Mouse (Mus musculus): ENCODE data around the gene Mettl13. TPM values are rescaled to one million over a fixed set of nuclear protein-coding genes. Genes with fewer than 3 reads are reported as not detected.

Gene Mettl13
- polyA plus RNA-seq, 1 experiment from 2014 or later: 18.5 TPM

DNA sequence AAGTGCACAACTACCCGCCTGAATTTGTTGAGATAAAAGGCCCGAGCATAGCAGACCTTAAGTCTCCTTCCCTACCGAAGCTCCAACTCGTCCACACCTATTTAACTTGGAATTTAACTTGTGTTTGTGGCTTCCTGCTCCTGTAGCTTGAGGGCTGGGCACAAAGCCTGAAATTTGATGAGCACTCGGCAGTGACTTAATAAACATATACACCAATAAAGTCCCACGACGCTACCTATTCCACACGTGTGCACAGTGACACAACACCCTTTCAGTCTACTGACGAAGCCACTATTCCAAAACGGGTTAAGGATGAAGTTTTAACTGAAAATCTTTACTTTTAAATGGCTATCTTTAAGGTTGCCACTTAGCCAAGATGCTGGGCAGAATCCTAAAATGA, 744 bp downstream of the Mettl13 start:
- peak overlapping the region; percentile 74 for H3K4me3 ChIP-seq (ENCODE audit: low read length)
- 3% methylated on average over 10 of the region's 10 CpGs for WGBS
- no peaks in the 10 kb centered on the region for H3K27me3 ChIP-seq (replicated peaks; ENCODE audit: control insufficient read depth, insufficient read depth, low read length)
- peak overlapping the region; percentile 79 for H3K9ac ChIP-seq (ENCODE audit: low read depth, low read length)
- peak overlapping the region; percentile 87 for H3K4me2 ChIP-seq (ENCODE audit: low read depth, low read length)
- no peak for ATAC-seq
- peak overlapping the region; percentile 43; the same call in 1 of the 2 replicates for H3K27ac ChIP-seq (ENCODE audit: low read length)
- H3K36me3 ChIP-seq (ENCODE audit: control insufficient read depth, insufficient read depth, low read length): peaks cover 8% of the 10 kb centered on the region; the same call in 1 of the 2 replicates
- peaks cover 3% of the 10 kb centered on the region; the same call in 1 of the 2 replicates for H3K4me1 ChIP-seq (ENCODE audit: control insufficient read depth, insufficient read depth, low read length)
- H3K9me3 ChIP-seq (ENCODE audit: control insufficient read depth, low read length): no peaks in the 10 kb centered on the region

DNA sequence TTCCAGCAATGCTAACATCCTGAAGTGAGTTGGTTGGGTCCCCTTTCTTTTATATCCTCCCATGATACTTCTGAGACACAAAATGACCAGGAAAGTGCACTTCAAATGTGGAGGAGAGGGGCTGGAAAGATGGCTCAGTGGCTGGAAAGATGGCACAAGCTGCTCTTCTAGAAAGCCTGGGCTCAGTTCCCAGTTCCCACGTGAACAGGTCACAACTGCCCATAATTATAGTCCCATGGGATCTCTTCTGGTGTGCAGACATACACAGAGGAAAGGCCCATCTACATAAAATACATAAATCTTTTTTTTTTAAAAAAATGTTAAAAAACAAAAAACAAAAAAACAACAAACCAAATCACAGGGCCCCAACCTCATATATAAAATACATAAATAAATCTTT, 5.1 kb downstream of the Mettl13 start:
- H3K9me3 ChIP-seq (ENCODE audit: control insufficient read depth, low read length): no peaks in the 10 kb centered on the region
- 49% methylated on average over 1 of the region's 1 CpGs for WGBS
- ATAC-seq: no peak
- peaks cover 25% of the 10 kb centered on the region; the same call in 1 of the 2 replicates for H3K36me3 ChIP-seq (ENCODE audit: control insufficient read depth, insufficient read depth, low read length)
- H3K4me3 ChIP-seq (ENCODE audit: low read length): no peak overlapping the region
- H3K4me1 ChIP-seq (ENCODE audit: control insufficient read depth, insufficient read depth, low read length): peaks cover 3% of the 10 kb centered on the region; the same call in 1 of the 2 replicates
- no peak overlapping the region for H3K4me2 ChIP-seq (ENCODE audit: low read depth, low read length)
- H3K27ac ChIP-seq (ENCODE audit: low read length): no peak overlapping the region
- no peak overlapping the region for H3K9ac ChIP-seq (ENCODE audit: low read depth, low read length)
- no peaks in the 10 kb centered on the region for H3K27me3 ChIP-seq (replicated peaks; ENCODE audit: control insufficient read depth, insufficient read depth, low read length)

- H3K27me3 ChIP-seq (replicated peaks; ENCODE audit: control insufficient read depth, insufficient read depth, low read length): no peaks in the 10 kb centered on the region
- H3K4me3 ChIP-seq (ENCODE audit: low read length): no peak overlapping the region
- WGBS: 93% methylated on average over 14 of the region's 14 CpGs
- H3K9ac ChIP-seq (ENCODE audit: low read depth, low read length): no peak overlapping the region
- H3K36me3 ChIP-seq (ENCODE audit: control insufficient read depth, insufficient read depth, low read length): peaks cover 25% of the 10 kb centered on the region
- no peaks in the 10 kb centered on the region for H3K4me1 ChIP-seq (ENCODE audit: control insufficient read depth, insufficient read depth, low read length)
- ATAC-seq: no peak
- H3K4me2 ChIP-seq (ENCODE audit: low read depth, low read length): no peak overlapping the region
- 0 out of 2 replicates have a peak, but pooled peaks cover 2% of the 10 kb centered on the region for H3K9me3 ChIP-seq (ENCODE audit: control insufficient read depth, low read length)
- H3K27ac ChIP-seq (ENCODE audit: low read length): no peak overlapping the region
These were observed 14.4 kb downstream of the Mettl13 start for GRCm38 (mm10) chr1:162533766-162534560.

GRCm38 (mm10) chr1:162532330-162532729, 16.0 kb downstream of the Mettl13 start:
- Histone ChIP-seq H3K9ac (ENCODE audit: low read depth, low read length) (no peak overlapping the region), H3K27me3 (replicated peaks; ENCODE audit: control insufficient read depth, insufficient read depth, low read length) (no peaks in the 10 kb centered on the region), H3K4me1 (ENCODE audit: control insufficient read depth, insufficient read depth, low read length) (no peaks in the 10 kb centered on the region), H3K36me3 (ENCODE audit: control insufficient read depth, insufficient read depth, low read length) (peaks cover 21% of the 10 kb centered on the region), H3K4me2 (ENCODE audit: low read depth, low read length) (no peak overlapping the region), H3K4me3 (ENCODE audit: low read length) (no peak overlapping the region), H3K27ac (ENCODE audit: low read length) (no peak overlapping the region), H3K9me3 (ENCODE audit: control insufficient read depth, low read length) (peaks cover 8% of the 10 kb centered on the region; the same call in 1 of the 2 replicates)
- WGBS: 63% methylated on average over 4 of the region's 4 CpGs
- ATAC-seq: peak; percentile 74

DNA sequence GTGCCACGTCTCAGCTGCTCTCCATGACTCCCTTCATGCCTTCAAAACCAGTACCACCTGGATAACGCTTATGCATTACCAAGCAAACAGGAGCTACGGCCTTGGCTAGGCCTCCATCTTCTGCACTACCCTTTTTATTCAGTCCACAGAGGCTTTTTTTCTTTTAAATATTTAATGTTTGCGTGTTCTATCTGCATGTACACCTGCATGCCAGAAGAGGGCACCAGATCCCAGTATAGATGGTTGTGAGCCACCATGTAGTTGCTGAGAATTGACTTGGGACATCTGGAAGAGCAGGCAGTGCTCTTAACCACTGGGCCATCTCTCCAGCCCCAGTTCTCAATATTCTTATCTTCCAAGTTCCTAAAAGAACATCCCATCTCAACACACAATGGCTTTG, 16.8 kb downstream of the Mettl13 start:
- H3K4me3 ChIP-seq (ENCODE audit: low read length): no peak overlapping the region
- H3K9me3 ChIP-seq (ENCODE audit: control insufficient read depth, low read length): peaks cover 8% of the 10 kb centered on the region; the same call in 1 of the 2 replicates
- H3K27me3 ChIP-seq (replicated peaks; ENCODE audit: control insufficient read depth, insufficient read depth, low read length): no peaks in the 10 kb centered on the region
- H3K36me3 ChIP-seq (ENCODE audit: control insufficient read depth, insufficient read depth, low read length): peaks cover 16% of the 10 kb centered on the region
- 70% methylated on average over 4 of the region's 4 CpGs for WGBS
- no peak overlapping the region for H3K27ac ChIP-seq (ENCODE audit: low read length)
- H3K9ac ChIP-seq (ENCODE audit: low read depth, low read length): no peak overlapping the region
- no peak for ATAC-seq
- H3K4me2 ChIP-seq (ENCODE audit: low read depth, low read length): no peak overlapping the region
- no peaks in the 10 kb centered on the region for H3K4me1 ChIP-seq (ENCODE audit: control insufficient read depth, insufficient read depth, low read length)

- ATAC-seq: no peak
- peaks cover 14% of the 10 kb centered on the region for H3K36me3 ChIP-seq (ENCODE audit: control insufficient read depth, insufficient read depth, low read length)
- H3K4me3 ChIP-seq (ENCODE audit: low read length): no peak overlapping the region
- no peaks in the 10 kb centered on the region for H3K4me1 ChIP-seq (ENCODE audit: control insufficient read depth, insufficient read depth, low read length)
- H3K9ac ChIP-seq (ENCODE audit: low read depth, low read length): no peak overlapping the region
- H3K27ac ChIP-seq (ENCODE audit: low read length): no peak overlapping the region
- H3K27me3 ChIP-seq (replicated peaks; ENCODE audit: control insufficient read depth, insufficient read depth, low read length): no peaks in the 10 kb centered on the region
- peaks cover 8% of the 10 kb centered on the region; the same call in 1 of the 2 replicates for H3K9me3 ChIP-seq (ENCODE audit: control insufficient read depth, low read length)
- H3K4me2 ChIP-seq (ENCODE audit: low read depth, low read length): no peak overlapping the region
- WGBS: 69% methylated on average over 1 of the region's 1 CpGs
These were observed 17.7 kb downstream of the Mettl13 start for GRCm38 (mm10) chr1:162530666-162531065.

- 60% methylated on average over 2 of the region's 2 CpGs for WGBS
- Histone ChIP-seq H3K27me3 (replicated peaks; ENCODE audit: control insufficient read depth, insufficient read depth, low read length) (no peaks in the 10 kb centered on the region), H3K27ac (ENCODE audit: low read length) (no peak overlapping the region), H3K9me3 (ENCODE audit: control insufficient read depth, low read length) (peaks cover 8% of the 10 kb centered on the region; the same call in 1 of the 2 replicates), H3K36me3 (ENCODE audit: control insufficient read depth, insufficient read depth, low read length) (peaks cover 14% of the 10 kb centered on the region), H3K9ac (ENCODE audit: low read depth, low read length) (no peak overlapping the region), H3K4me1 (ENCODE audit: control insufficient read depth, insufficient read depth, low read length) (no peaks in the 10 kb centered on the region), H3K4me3 (ENCODE audit: low read length) (no peak overlapping the region), H3K4me2 (ENCODE audit: low read depth, low read length) (no peak overlapping the region)
- no peak for ATAC-seq
These were observed 18.7 kb downstream of the Mettl13 start for GRCm38 (mm10) chr1:162529651-162530050.

DNA sequence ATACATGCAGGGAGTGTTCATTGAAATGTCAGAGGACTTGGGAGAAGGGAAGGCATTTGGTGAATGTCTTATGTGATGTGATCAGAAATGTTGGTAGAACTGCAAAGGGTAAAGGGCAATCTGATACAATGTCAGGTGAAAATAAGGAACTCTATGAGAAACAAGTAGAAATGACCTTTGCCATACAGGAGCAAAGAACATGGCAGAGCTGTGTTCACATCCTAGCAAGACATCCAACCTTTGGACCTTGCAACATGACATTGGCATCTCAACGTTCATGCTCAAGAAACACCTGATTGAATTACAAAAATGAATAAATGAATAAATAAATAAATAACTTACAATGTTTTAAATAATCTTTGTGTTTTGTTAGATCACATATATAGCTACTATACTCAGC, 33.2 kb downstream of the Mettl13 start:
- Histone ChIP-seq H3K27ac (ENCODE audit: low read length) (no peak overlapping the region), H3K4me1 (ENCODE audit: control insufficient read depth, insufficient read depth, low read length) (no peaks in the 10 kb centered on the region), H3K9ac (ENCODE audit: low read depth, low read length) (no peak overlapping the region), H3K27me3 (replicated peaks; ENCODE audit: control insufficient read depth, insufficient read depth, low read length) (no peaks in the 10 kb centered on the region), H3K36me3 (ENCODE audit: control insufficient read depth, insufficient read depth, low read length) (no peaks in the 10 kb centered on the region), H3K4me2 (ENCODE audit: low read depth, low read length) (no peak overlapping the region), H3K4me3 (ENCODE audit: low read length) (no peak overlapping the region), H3K9me3 (ENCODE audit: control insufficient read depth, low read length) (no peaks in the 10 kb centered on the region)
- peak; percentile 82 for ATAC-seq
- 79% methylated on average over 1 of the region's 1 CpGs for WGBS

- Histone ChIP-seq H3K27me3 (replicated peaks; ENCODE audit: control insufficient read depth, insufficient read depth, low read length) (no peaks in the 10 kb centered on the region), H3K9me3 (ENCODE audit: control insufficient read depth, low read length) (no peaks in the 10 kb centered on the region), H3K36me3 (ENCODE audit: control insufficient read depth, insufficient read depth, low read length) (no peaks in the 10 kb centered on the region), H3K9ac (ENCODE audit: low read depth, low read length) (no peak overlapping the region), H3K27ac (ENCODE audit: low read length) (no peak overlapping the region), H3K4me1 (ENCODE audit: control insufficient read depth, insufficient read depth, low read length) (no peaks in the 10 kb centered on the region), H3K4me3 (ENCODE audit: low read length) (no peak overlapping the region), H3K4me2 (ENCODE audit: low read depth, low read length) (no peak overlapping the region)
- WGBS: 74% methylated on average over 2 of the region's 2 CpGs
- ATAC-seq: no peak
These were observed 38.4 kb downstream of the Mettl13 start for GRCm38 (mm10) chr1:162510013-162510356.

Data from intestine, embryonic 16.5 days (tissue).